Mouse (Mus musculus) thymus, adult 2 months (tissue): Measurements from ENCODE around the gene Gm45140. TPM values are rescaled to one million over a fixed set of nuclear protein-coding genes. Genes with fewer than 3 reads are reported as not detected.
"Not testable (repeated sequence)": the region's sequence is repeated elsewhere in the genome, so short reads cannot be mapped to it uniquely, and the experiment has no call there.

Source experiments
- DNase-seq: peaks from one replicate; pipeline ENCODE4 v3.0.0; 2021
- H3K27ac ChIP-seq: fragments of 200-500 bp; 2 replicates; pipeline ENCODE4 v1.5.1; 2012; ENCODE audit warnings: low read length, control low read depth; ENCODE audit not compliant: control insufficient read depth, insufficient read depth
- H3K27me3 ChIP-seq: fragments of 200-500 bp; 2 replicates; pipeline ENCODE4 v1.6.1; 2012; ENCODE audit warnings: mild to moderate bottlenecking, low read length, moderate library complexity, mixed read lengths; ENCODE audit not compliant: control insufficient read depth, insufficient read depth
- H3K36me3 ChIP-seq: fragments of 200-500 bp; 2 replicates; pipeline ENCODE4 v1.6.1; 2012; ENCODE audit warnings: mild to moderate bottlenecking, low read length, moderate library complexity; ENCODE audit not compliant: control insufficient read depth, insufficient read depth
- H3K4me1 ChIP-seq: fragments of 200-500 bp; replicated peaks from 2 replicates; pipeline ENCODE4 v1.6.1; 2012; ENCODE audit warnings: low read length; ENCODE audit not compliant: control insufficient read depth, insufficient read depth
- H3K4me3 ChIP-seq: fragments of 200-500 bp; 2 replicates; pipeline ENCODE4 v1.5.1; 2012; ENCODE audit warnings: mild to moderate bottlenecking, low read length, control low read depth, moderate library complexity; ENCODE audit not compliant: control insufficient read depth, insufficient read depth
- CTCF ChIP-seq: fragments of 200-500 bp; IDR thresholded peaks from 2 replicates; pipeline ENCODE4 v1.5.1; 2012; ENCODE audit warnings: mild to moderate bottlenecking, control low read depth, low read length, moderate library complexity, borderline replicate concordance; ENCODE audit not compliant: control insufficient read depth, poor library complexity, insufficient read depth; ENCODE audit errors: extremely low read depth
- POLR2A ChIP-seq: fragments of 200-500 bp; IDR thresholded peaks from 2 replicates; pipeline ENCODE4 v1.6.1; 2012; ENCODE audit warnings: mild to moderate bottlenecking, low read length, control low read depth, moderate library complexity; ENCODE audit not compliant: control insufficient read depth, poor library complexity, insufficient read depth; ENCODE audit errors: extremely low read depth
- WGBS: fragments of 180-500 bp; shearing (Covaris S2); methylation state at CpG from one replicate; pipeline ENCODE4 v1.1.7; 2018; 5-methylcytosine and 5-hydroxymethylcytosine counted together
- polyA plus RNA-seq: library from polyadenylated mRNA; depleted of rRNA; stranded (reverse); fragments of >200 nt; gene quantifications from 2 replicates; pipeline ENCODE4 v1.2.3, GENCODE M21; 2012

Gm45140 gene
- polyA plus RNA-seq, 1 experiment, result 1.2 TPM

DNA sequence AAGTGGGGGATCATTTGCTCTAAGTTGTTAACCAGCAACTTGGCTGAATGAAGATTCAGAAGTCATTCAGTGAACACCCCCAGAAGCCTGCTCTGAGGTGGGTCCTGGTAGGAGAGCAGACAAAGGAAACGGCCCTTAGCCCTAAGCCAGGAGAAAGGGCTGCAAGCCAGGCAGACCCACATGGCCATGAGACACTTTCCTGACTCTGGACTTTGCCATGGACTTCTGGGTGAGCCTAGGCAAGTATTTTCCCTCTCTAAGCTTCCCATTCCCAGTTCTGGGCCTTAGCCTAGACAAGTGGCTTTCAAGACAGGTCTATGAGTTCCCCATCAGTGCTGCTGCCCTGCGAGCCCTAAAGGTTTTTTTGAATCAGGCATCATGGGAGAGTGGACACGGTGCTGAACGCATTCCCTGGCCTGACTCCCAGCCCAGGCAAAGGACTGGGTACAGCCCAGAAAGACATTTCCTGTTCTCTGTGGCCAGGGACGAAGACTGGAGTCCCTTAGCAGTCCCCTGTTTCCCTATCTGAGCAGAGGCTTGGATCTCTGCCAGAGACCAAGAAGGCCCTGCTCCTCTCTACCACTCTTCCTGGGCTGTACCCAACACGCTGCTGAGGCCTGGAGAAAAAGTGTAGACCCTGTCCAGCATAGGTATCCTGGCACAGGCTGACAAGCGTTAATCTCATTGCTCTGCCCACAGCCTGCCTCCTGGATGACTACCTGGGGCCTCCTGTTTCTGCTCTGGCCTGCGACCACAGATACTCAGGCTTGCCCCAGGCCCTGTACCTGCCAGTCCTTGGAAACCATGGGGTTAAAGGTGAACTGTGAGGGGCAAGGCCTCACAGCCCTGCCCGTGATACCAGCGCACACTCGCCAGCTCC is 57.1 kb downstream of the Gm45140 start:
- no peak overlapping the region for H3K4me3 ChIP-seq
- H3K4me1 ChIP-seq, result no peaks in the 10 kb centered on the region
- H3K36me3 ChIP-seq, result no peaks in the 10 kb centered on the region
- H3K27me3 ChIP-seq, result no peaks in the 10 kb centered on the region
- TF ChIP-seq POLR2A (no peak), CTCF (no peak)
- no peak for DNase-seq
- 56% methylated on average over 11 of the region's 11 CpGs for WGBS
- H3K27ac ChIP-seq, result no peak overlapping the region

DNA sequence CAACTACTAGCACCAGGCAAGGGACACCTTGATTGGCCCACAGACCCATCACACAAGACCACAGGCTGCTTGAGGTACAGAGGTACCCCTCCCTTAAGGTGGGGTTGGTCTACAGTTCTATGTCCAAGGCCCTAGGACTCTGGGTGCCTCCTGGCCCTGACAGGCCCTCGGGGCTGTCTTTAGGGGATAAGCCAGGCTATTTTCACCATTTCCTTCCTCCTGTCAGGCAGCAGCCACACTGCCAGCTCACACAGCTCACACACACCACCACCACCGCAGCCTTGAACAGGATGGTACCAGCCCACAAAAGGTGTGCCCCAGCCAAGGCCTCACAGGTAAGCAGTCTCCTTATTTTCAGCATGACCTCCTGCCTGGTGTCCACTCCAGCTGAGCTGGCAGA is 57.8 kb downstream of the Gm45140 start, which contains the start of gene Gp9:
TSS of gene Gp9 (plus strand) at position 231 of the 400 bp plus-strand sequence.
- no peak for DNase-seq
- TF ChIP-seq CTCF (no peak), POLR2A (no peak)
- H3K27ac ChIP-seq, result no peak within 1 kb of the TSS
- no peak within 1 kb of the TSS for H3K4me3 ChIP-seq
- no peaks in the 10 kb centered on the region for H3K4me1 ChIP-seq
- no peaks in the 10 kb centered on the region for H3K27me3 ChIP-seq
- 4% methylated on average over 2 of the region's 2 CpGs for WGBS
- no peaks in the 10 kb centered on the region for H3K36me3 ChIP-seq

DNA sequence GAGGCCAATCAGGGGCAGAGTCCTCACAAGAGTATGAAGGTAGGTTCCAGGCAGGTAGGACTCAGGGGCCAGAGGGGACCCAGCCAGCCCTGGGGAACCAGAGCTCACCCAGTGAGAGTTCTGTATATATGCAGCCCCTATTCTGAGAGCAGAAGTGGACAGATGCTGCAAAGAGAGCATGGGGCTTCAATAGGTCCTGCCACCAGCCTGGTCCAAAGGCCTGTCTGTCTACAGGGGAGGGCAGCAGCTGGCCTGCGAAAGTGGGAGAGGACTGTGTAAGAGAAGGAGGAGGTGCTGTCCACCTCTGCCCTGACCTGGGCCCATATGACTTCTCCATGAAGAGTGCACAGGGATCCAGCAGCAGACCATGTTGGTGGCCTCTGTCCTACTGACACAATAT is 58.9 kb downstream of the Gm45140 start:
- no peaks in the 10 kb centered on the region for H3K4me1 ChIP-seq
- TF ChIP-seq CTCF (no peak), POLR2A (no peak)
- no peaks in the 10 kb centered on the region for H3K27me3 ChIP-seq
- no peaks in the 10 kb centered on the region for H3K36me3 ChIP-seq
- no peak overlapping the region for H3K27ac ChIP-seq
- H3K4me3 ChIP-seq, result no peak overlapping the region
- 80% methylated on average over 1 of the region's 1 CpGs for WGBS
- no peak for DNase-seq

DNA sequence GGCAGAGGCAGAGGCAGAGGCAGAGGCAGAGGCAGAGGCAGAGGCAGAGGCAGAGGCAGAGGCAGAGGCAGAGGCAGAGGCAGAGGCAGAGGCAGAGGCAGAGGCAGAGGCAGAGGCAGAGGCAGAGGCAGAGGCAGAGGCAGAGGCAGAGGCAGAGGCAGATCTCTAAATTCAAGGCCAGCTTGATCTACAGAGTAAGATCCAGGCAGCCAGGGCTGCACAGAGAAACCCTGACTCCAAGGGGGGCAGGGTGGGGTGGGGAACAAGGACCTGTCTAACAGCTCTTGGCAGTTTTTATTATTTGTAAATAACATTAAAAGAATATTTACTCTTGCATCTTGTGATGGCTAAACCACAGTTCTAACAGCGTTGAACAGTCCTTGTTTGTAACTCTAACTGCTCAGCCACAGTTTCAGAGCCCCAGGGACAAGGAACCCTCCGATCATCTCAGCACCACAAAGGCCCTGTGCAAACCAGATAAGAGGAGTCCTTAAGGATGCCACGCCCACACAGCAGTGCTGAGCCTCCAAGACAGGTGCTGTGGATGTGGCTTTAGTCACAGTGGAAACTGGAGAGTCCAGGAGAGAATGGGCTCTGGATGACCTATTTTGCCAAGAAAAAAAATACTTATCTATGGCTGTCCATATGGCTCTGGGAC is 59.9 kb downstream of the Gm45140 start:
- Histone ChIP-seq H3K36me3 (no peaks in the 10 kb centered on the region), H3K4me3 (no peak overlapping the region), H3K4me1 (no peaks in the 10 kb centered on the region), H3K27ac (no peak overlapping the region), H3K27me3 (no peaks in the 10 kb centered on the region)
- TF ChIP-seq CTCF (no peak), POLR2A (no peak)
- WGBS, result 20% methylated on average over 3 of the region's 3 CpGs
- no peak for DNase-seq

DNA sequence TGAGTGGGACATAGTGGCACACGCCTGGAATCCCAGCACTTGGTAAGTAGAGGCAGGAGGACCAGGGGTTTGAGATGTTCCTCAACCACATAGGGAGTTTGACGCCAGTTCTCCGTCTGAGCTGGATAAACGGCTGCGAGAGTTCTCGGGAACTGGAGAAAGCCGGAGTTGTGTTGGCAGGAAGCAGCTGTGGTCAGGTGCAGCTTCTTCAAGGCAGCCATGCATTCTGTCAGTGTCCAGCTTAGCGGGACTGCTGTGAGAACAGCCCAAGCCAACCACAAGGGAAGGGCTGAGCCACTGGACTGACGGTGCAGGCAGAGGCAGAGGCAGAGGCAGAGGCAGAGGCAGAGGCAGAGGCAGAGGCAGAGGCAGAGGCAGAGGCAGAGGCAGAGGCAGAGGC is 60.7 kb downstream of the Gm45140 start:
- no peak for TF ChIP-seq POLR2A
- TF ChIP-seq CTCF, result no peak
- Histone ChIP-seq H3K4me3 (no peak overlapping the region), H3K36me3 (no peaks in the 10 kb centered on the region), H3K27ac (no peak overlapping the region), H3K4me1 (no peaks in the 10 kb centered on the region), H3K27me3 (no peaks in the 10 kb centered on the region)
- DNase-seq, result no peak
- WGBS, result 71% methylated on average over 9 of the region's 9 CpGs

DNA sequence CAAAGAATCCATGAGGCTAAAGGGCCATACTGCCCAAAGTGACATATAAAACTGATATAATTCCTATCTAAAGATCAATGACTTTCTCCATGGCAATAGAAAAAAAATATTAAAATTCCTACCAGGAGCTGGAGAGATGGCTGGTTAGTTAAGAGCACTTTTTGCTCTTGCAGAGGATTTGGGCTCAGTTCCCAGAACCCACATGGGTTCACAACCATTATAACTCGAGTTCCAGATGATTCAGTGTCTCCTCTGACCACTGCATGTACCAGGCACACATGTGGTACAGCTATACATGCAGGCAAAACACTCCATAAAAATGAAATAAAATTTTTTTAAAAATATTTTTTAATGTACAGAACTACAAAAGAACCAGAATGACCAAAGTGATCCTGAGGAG is 61.1 kb downstream of the Gm45140 start:
- no peaks in the 10 kb centered on the region for H3K36me3 ChIP-seq
- H3K4me1 ChIP-seq, result no peaks in the 10 kb centered on the region
- H3K27me3 ChIP-seq, result no peaks in the 10 kb centered on the region
- no peak overlapping the region for H3K27ac ChIP-seq
- H3K4me3 ChIP-seq, result no peak overlapping the region
- TF ChIP-seq CTCF, result no peak
- no peak for TF ChIP-seq POLR2A
- no peak for DNase-seq
- WGBS, result 45% methylated on average over 1 of the region's 1 CpGs

DNA sequence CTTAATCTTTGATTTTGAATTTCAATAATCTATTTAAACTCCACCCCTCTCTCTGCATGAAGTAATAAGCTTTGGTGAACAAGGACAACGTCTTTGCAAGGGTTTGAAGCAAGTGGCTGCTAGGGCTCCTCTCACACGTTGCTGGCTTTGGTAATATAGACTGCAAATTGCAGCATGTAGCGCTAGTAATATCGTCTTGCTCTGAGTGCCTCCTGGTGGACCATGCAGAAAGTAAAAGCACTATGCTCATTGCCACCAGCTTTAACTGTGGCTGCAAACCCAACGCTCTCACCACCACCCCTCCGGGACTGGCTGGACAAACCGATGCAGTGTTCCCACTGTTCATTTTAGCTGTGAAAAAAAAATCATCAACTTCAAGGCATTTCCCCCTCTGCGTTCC is 65.0 kb downstream of the Gm45140 start:
- Histone ChIP-seq H3K36me3 (no peaks in the 10 kb centered on the region), H3K4me1 (no peaks in the 10 kb centered on the region), H3K27me3 (no peaks in the 10 kb centered on the region), H3K27ac (no peak overlapping the region), H3K4me3 (no peak overlapping the region)
- no peak for TF ChIP-seq CTCF
- no peak for TF ChIP-seq POLR2A
- DNase-seq, result no peak
- WGBS, result 16% methylated on average over 8 of the region's 8 CpGs

DNA sequence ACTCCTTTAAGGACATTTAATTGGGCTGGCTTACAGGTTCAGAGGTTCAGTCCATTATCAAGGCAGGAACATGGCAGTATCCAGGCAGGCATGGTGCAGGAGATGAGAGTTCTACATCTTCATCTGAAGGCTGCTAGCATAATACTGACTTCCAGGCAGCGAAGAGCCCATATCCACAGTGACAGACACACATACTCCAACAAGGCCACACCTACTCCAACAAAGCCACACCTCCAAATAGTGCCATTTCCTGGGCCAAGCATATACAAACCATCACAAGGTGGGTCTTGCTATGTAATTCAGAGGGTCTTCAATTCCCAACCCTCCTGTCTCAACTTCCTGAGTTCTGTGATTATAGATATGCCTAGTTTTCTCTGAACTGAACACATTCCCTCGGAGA is 71.3 kb downstream of the Gm45140 start:
- H3K36me3 ChIP-seq, H3K4me1 ChIP-seq, H3K4me3 ChIP-seq, H3K27ac ChIP-seq, H3K27me3 ChIP-seq, DNase-seq: not testable (repeated sequence)
- 97% methylated on average over 2 of the region's 2 CpGs for WGBS
